Mouse (Mus musculus) megakaryocyte-erythroid progenitor cell, adult 5 weeks (primary cell): Measurements from ENCODE around the gene Vmn1r138. TPM values are rescaled to one million over a fixed set of nuclear protein-coding genes. Genes with fewer than 3 reads are reported as not detected.

Experiments used
- polyA plus RNA-seq: library from polyadenylated mRNA; stranded (reverse); fragments of >175 nt; gene quantifications from 2 replicates; pipeline ENCODE4 v1.2.3, GENCODE M21; 2012

Gene Vmn1r138
- polyA plus RNA-seq, result not detected in 2 replicates

DNA sequence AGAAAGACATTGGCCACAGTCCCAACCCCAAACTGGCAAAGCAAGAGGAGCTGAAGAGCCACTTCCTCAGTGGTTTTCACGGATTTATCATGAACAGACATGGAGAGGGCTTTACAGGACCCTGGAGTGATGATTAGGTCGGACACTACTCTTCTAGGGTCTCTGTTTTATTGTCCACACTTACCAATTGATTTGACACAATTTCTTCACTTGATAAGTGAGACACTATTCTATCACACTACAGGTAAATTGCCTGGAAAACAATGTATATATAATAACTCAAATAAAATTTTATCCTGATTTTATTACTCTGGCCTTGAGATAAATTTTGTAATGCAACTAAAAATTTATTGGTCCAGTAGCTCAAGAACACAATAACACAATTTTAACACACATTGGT, at the start of gene Vmn1r138:
Gene Vmn1r138, minus strand, starts transcription at position 101 of the 400 bp plus-strand sequence.

DNA sequence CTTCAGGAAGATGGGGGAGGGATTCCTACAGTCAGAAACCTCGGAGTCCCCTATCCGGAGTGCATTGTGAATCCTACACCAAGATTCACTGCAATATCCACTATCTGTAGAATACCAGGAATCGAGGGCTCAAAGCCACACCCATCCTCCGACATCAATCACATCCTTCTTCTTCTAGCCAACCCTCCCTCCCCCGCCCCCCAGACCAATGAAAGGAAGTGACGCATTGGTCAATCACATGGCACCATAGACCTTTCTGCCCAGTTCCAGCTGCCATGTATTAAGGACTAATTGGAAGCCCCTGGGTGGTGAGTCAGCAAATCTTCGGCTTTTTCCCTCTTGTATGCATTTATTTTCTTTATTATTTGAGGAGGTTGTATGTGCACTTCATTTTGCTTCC, 40.1 kb upstream of the Vmn1r138 start, which contains the start of gene Vmn1r139:
Gene Vmn1r139, plus strand, starts transcription at position 301 of the 400 bp plus-strand sequence.

GRCm38 (mm10) chr7:22056205-22056604, 27.5 kb upstream of the Vmn1r138 start, which contains the start of gene Gm6176:
Gene Gm6176, minus strand, starts transcription at chr7:22056305.

GRCm38 (mm10) chr7:21994287-21994686, 34.4 kb downstream of the Vmn1r138 start, which contains the start of gene Vmn1r137:
Gene Vmn1r137, plus strand, starts transcription at chr7:21994587.

Other genes starting within 250 kb of the Vmn1r138 start
- not detected in 2 replicates for gene Gm4177, start 232.2 kb downstream of the Vmn1r138 start, polyA plus RNA-seq
- gene Vmn1r135, start 196.5 kb downstream of the Vmn1r138 start, polyA plus RNA-seq, result not detected in 2 replicates
- not detected in 2 replicates for gene Gm5725, start 184.6 kb downstream of the Vmn1r138 start, polyA plus RNA-seq
- not detected in 2 replicates for gene Gm5891, start 107.6 kb downstream of the Vmn1r138 start, polyA plus RNA-seq
- not detected in 2 replicates for gene Vmn1r137, start 34.3 kb downstream of the Vmn1r138 start, polyA plus RNA-seq
- not detected in 2 replicates for gene Gm6176, start 27.4 kb upstream of the Vmn1r138 start, polyA plus RNA-seq
- not detected in 2 replicates for gene Vmn1r139, start 40.2 kb upstream of the Vmn1r138 start, polyA plus RNA-seq
- not detected in 2 replicates for gene Gm16451, start 89.3 kb upstream of the Vmn1r138 start, polyA plus RNA-seq
- not detected in 2 replicates for gene Gm10666, start 105.8 kb upstream of the Vmn1r138 start, polyA plus RNA-seq
- not detected in 2 replicates for gene Vmn1r142, start 135.1 kb upstream of the Vmn1r138 start, polyA plus RNA-seq
- not detected in 2 replicates for gene Vmn1r143, start 160.5 kb upstream of the Vmn1r138 start, polyA plus RNA-seq
- gene Gm8653, start 172.4 kb upstream of the Vmn1r138 start, polyA plus RNA-seq, result not detected in 2 replicates
- not detected in 2 replicates for gene Gm8453, start 200.6 kb upstream of the Vmn1r138 start, polyA plus RNA-seq